Mouse (Mus musculus): ENCODE data around the gene Marveld2. TPM values are rescaled to one million over a fixed set of nuclear protein-coding genes. Genes with fewer than 3 reads are reported as not detected.

Marveld2 gene
- polyA plus RNA-seq, 1 experiment, result 0.05 TPM

DNA sequence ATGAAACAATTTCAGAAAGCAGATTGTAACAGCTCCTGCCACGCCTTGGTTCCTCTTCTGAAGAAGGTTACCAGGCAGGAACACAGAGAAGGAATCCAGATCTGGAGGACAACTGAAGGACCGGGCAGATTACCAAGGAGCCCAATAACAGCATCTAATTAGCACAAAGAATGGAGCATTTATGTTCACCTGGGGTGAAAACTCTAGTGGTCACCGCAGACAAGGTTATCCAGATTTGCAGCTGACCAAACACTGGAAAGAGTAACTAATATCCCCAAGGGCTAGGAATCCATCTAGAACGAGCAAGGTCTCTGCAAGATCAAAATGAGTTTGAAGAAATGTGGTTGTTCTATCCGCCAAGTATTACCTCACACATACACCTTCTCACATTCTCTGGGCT lies 69.5 kb downstream of the Marveld2 start:
- H3ac ChIP-seq (ENCODE audit: control insufficient read depth, insufficient read length, low read depth), result no peak overlapping the region
- H3K36me3 ChIP-seq (ENCODE audit: control insufficient read depth, insufficient read depth), result no peaks in the 10 kb centered on the region
- no peaks in the 10 kb centered on the region for H3K79me2 ChIP-seq (ENCODE audit: control insufficient read depth, insufficient read depth)
- no peak for TF ChIP-seq USF1 (IDR thresholded peaks at IDR 0.05; ENCODE audit: low read depth)
- TF ChIP-seq FOSL1 (IDR thresholded peaks at IDR 0.05; ENCODE audit: insufficient read depth, low read length, poor library complexity, severe bottlenecking), result no peak
- no peak for TF ChIP-seq CEBPB (IDR thresholded peaks at IDR 0.05; ENCODE audit: low read depth)
- no peak for TF ChIP-seq MAX (IDR thresholded peaks at IDR 0.05)
- TF ChIP-seq CTCF (IDR thresholded peaks at IDR 0.05; ENCODE audit: control insufficient read depth, insufficient read depth, insufficient read length), result no peak
- no peak for TF ChIP-seq MYOD1 (IDR thresholded peaks at IDR 0.05; ENCODE audit: control insufficient read depth, insufficient read length, low read depth)
- no peak for TF ChIP-seq MYOG (IDR thresholded peaks at IDR 0.05; ENCODE audit: control insufficient read depth, extremely low read depth, insufficient read length)
- H3K27me3 ChIP-seq (ENCODE audit: control insufficient read depth, insufficient read depth, insufficient read length), result peaks cover 6% of the 10 kb centered on the region
- no peak overlapping the region for H3K4me3 ChIP-seq (ENCODE audit: insufficient read depth, poor library complexity, severe bottlenecking)
- H3K79me3 ChIP-seq (ENCODE audit: low read depth), result no peaks in the 10 kb centered on the region

Other genes starting within 250 kb of the Marveld2 start
- gene Naip1, start 164.1 kb downstream of the Marveld2 start, polyA plus RNA-seq (2012; fragmentation: generic; extraction: Trizol), result 0.06 TPM
- gene Gtf2h2, start 124.4 kb downstream of the Marveld2 start, polyA plus RNA-seq (2012; fragmentation: generic; extraction: Trizol), result 19.4 TPM
- gene Ocln, start 64.3 kb downstream of the Marveld2 start, polyA plus RNA-seq (2012; fragmentation: generic; extraction: Trizol), result 0.42 TPM
- 139 TPM for gene Ak6, start 34.0 kb upstream of the Marveld2 start, polyA plus RNA-seq (2012; fragmentation: generic; extraction: Trizol)
- gene Rad17, start 34.1 kb upstream of the Marveld2 start, polyA plus RNA-seq (2012; fragmentation: generic; extraction: Trizol), result 6.2 TPM
- gene Taf9, start 34.6 kb upstream of the Marveld2 start, polyA plus RNA-seq (2012; fragmentation: generic; extraction: Trizol), result 6.3 TPM
- gene Ccdc125, start 52.7 kb upstream of the Marveld2 start, polyA plus RNA-seq (2012; fragmentation: generic; extraction: Trizol), result 0.01 TPM
- 27.8 TPM for gene Cdk7, start 114.0 kb upstream of the Marveld2 start, polyA plus RNA-seq (2012; fragmentation: generic; extraction: Trizol)
- 120 TPM for gene Mrps36, start 127.7 kb upstream of the Marveld2 start, polyA plus RNA-seq (2012; fragmentation: generic; extraction: Trizol)
- gene Cenph, start 158.9 kb upstream of the Marveld2 start, polyA plus RNA-seq (2012; fragmentation: generic; extraction: Trizol), result 17.9 TPM
- gene Ccnb1, start 169.6 kb upstream of the Marveld2 start, polyA plus RNA-seq (2012; fragmentation: generic; extraction: Trizol), result 115 TPM
- 21.7 TPM for gene Slc30a5, start 216.5 kb upstream of the Marveld2 start, polyA plus RNA-seq (2012; fragmentation: generic; extraction: Trizol)